Mouse (Mus musculus): Measurements from ENCODE around the gene Pard3b. TPM values are rescaled to one million over a fixed set of nuclear protein-coding genes. Genes with fewer than 3 reads are reported as not detected.
A peak's percentile ranks its signal among the peaks of the same experiment; 100 is the strongest.

Pard3b gene
- polyA plus RNA-seq (2015; fragmentation: Nextera tagmentation; extraction: Ambion mirVana) = 8.5 and 11.4 TPM in 2 replicates

- peaks cover 14% of the 10 kb centered on the region for H3K4me1 ChIP-seq (replicated peaks)
- H3K27ac ChIP-seq = 0 out of 2 replicates have a peak within 1 kb of the TSS, but pooled peaks have one; percentile 44
- no peaks in the 10 kb centered on the region for H3K36me3 ChIP-seq
- ATAC-seq (ENCODE audit: low FRiP score) = peak; percentile 91
- H3K4me2 ChIP-seq = peak within 1 kb of the TSS; percentile 98
- peak within 1 kb of the TSS; percentile 84 for H3K4me3 ChIP-seq
- WGBS = 1% methylated on average over 59 of the region's 60 CpGs
- H3K9ac ChIP-seq = peak within 1 kb of the TSS; percentile 83
- peaks cover 19% of the 10 kb centered on the region for H3K27me3 ChIP-seq
- H3K9me3 ChIP-seq = no peaks in the 10 kb centered on the region
Observed at GRCm38 (mm10) chr1:61638347-61639111, at the start of gene Pard3b. Pard3b (plus strand) TSS chr1:61638824.

GRCm38 (mm10) chr1:61616176-61616575 lies 22.4 kb upstream of the Pard3b start:
- Histone ChIP-seq H3K4me3 (no peak overlapping the region), H3K9me3 (no peaks in the 10 kb centered on the region), H3K27ac (no peak overlapping the region), H3K4me2 (no peak overlapping the region), H3K36me3 (no peaks in the 10 kb centered on the region), H3K4me1 (replicated peaks) (peaks cover 3% of the 10 kb centered on the region; the same call in 1 of the 2 replicates), H3K27me3 (no peaks in the 10 kb centered on the region), H3K9ac (no peak overlapping the region)
- ATAC-seq (ENCODE audit: low FRiP score) = no peak

GRCm38 (mm10) chr1:61620651-61621050 lies 18.0 kb upstream of the Pard3b start:
- WGBS = 66% methylated on average over 1 of the region's 1 CpGs
- no peaks in the 10 kb centered on the region for H3K9me3 ChIP-seq
- H3K4me3 ChIP-seq = no peak overlapping the region
- H3K27me3 ChIP-seq = no peaks in the 10 kb centered on the region
- no peak overlapping the region for H3K9ac ChIP-seq
- H3K4me2 ChIP-seq = no peak overlapping the region
- no peaks in the 10 kb centered on the region for H3K36me3 ChIP-seq
- peaks cover 3% of the 10 kb centered on the region; the same call in 1 of the 2 replicates for H3K4me1 ChIP-seq (replicated peaks)
- no peak for ATAC-seq (ENCODE audit: low FRiP score)
- H3K27ac ChIP-seq = no peak overlapping the region

GRCm38 (mm10) chr1:61629857-61630256 lies 8.8 kb upstream of the Pard3b start:
- no peaks in the 10 kb centered on the region for H3K27me3 ChIP-seq
- H3K4me2 ChIP-seq = no peak overlapping the region
- no peak overlapping the region for H3K27ac ChIP-seq
- no peaks in the 10 kb centered on the region for H3K36me3 ChIP-seq
- no peak overlapping the region for H3K9ac ChIP-seq
- WGBS = 81% methylated on average over 2 of the region's 2 CpGs
- H3K4me3 ChIP-seq = no peak overlapping the region
- no peak for ATAC-seq (ENCODE audit: low FRiP score)
- H3K4me1 ChIP-seq (replicated peaks) = no peaks in the 10 kb centered on the region
- H3K9me3 ChIP-seq = no peaks in the 10 kb centered on the region

- peak overlapping the region; percentile 84 for H3K4me3 ChIP-seq
- H3K36me3 ChIP-seq = no peaks in the 10 kb centered on the region
- H3K9ac ChIP-seq = peak overlapping the region; percentile 83
- 3% methylated on average over 40 of the region's 40 CpGs for WGBS
- no peaks in the 10 kb centered on the region for H3K9me3 ChIP-seq
- ATAC-seq (ENCODE audit: low FRiP score) = peak; percentile 75
- peaks cover 14% of the 10 kb centered on the region for H3K4me1 ChIP-seq (replicated peaks)
- peaks cover 19% of the 10 kb centered on the region for H3K27me3 ChIP-seq
- H3K4me2 ChIP-seq = peak overlapping the region; percentile 98
- H3K27ac ChIP-seq = 0 out of 2 replicates have a peak overlapping the region, but pooled peaks have one; percentile 44
Observed at GRCm38 (mm10) chr1:61639114-61640093, 780 bp downstream of the Pard3b start.

- Histone ChIP-seq H3K27ac (no peak overlapping the region), H3K36me3 (no peaks in the 10 kb centered on the region), H3K27me3 (peaks cover 19% of the 10 kb centered on the region), H3K9me3 (no peaks in the 10 kb centered on the region), H3K4me2 (no peak overlapping the region), H3K4me1 (replicated peaks) (peaks cover 14% of the 10 kb centered on the region), H3K4me3 (no peak overlapping the region), H3K9ac (no peak overlapping the region)
- WGBS = 79% methylated on average over 4 of the region's 4 CpGs
- no peak for ATAC-seq (ENCODE audit: low FRiP score)
Observed at GRCm38 (mm10) chr1:61641880-61642279, 3.3 kb downstream of the Pard3b start.

- Histone ChIP-seq H3K9me3 (no peaks in the 10 kb centered on the region), H3K36me3 (no peaks in the 10 kb centered on the region), H3K4me2 (no peak overlapping the region), H3K27me3 (no peaks in the 10 kb centered on the region), H3K9ac (no peak overlapping the region), H3K4me1 (replicated peaks) (peaks cover 3% of the 10 kb centered on the region; the same call in 1 of the 2 replicates), H3K27ac (no peak overlapping the region), H3K4me3 (no peak overlapping the region)
- ATAC-seq (ENCODE audit: low FRiP score) = no peak
- 79% methylated on average over 3 of the region's 3 CpGs for WGBS
Observed at GRCm38 (mm10) chr1:61645062-61645461, 6.4 kb downstream of the Pard3b start.

GRCm38 (mm10) chr1:61649964-61650363 lies 11.3 kb downstream of the Pard3b start:
- Histone ChIP-seq H3K9ac (no peak overlapping the region), H3K4me2 (no peak overlapping the region), H3K27ac (no peak overlapping the region), H3K36me3 (no peaks in the 10 kb centered on the region), H3K27me3 (no peaks in the 10 kb centered on the region), H3K9me3 (no peaks in the 10 kb centered on the region), H3K4me3 (no peak overlapping the region), H3K4me1 (replicated peaks) (peaks cover 3% of the 10 kb centered on the region; the same call in 1 of the 2 replicates)
- no peak for ATAC-seq (ENCODE audit: low FRiP score)

- no peak overlapping the region for H3K9ac ChIP-seq
- H3K36me3 ChIP-seq = no peaks in the 10 kb centered on the region
- H3K4me1 ChIP-seq (replicated peaks) = peaks cover 3% of the 10 kb centered on the region; the same call in 1 of the 2 replicates
- whole genome bisulfite sequencing = 71% methylated on average over 1 of the region's 1 CpGs
- H3K4me2 ChIP-seq = no peak overlapping the region
- no peaks in the 10 kb centered on the region for H3K27me3 ChIP-seq
- ATAC-seq (ENCODE audit: low FRiP score) = no peak
- H3K27ac ChIP-seq = no peak overlapping the region
- H3K4me3 ChIP-seq = no peak overlapping the region
- H3K9me3 ChIP-seq = no peaks in the 10 kb centered on the region
Observed at GRCm38 (mm10) chr1:61651454-61652271, 13.0 kb downstream of the Pard3b start.

- Histone ChIP-seq H3K27me3 (no peaks in the 10 kb centered on the region), H3K4me3 (no peak overlapping the region), H3K9me3 (no peaks in the 10 kb centered on the region), H3K4me2 (no peak overlapping the region), H3K36me3 (no peaks in the 10 kb centered on the region), H3K4me1 (replicated peaks) (no peaks in the 10 kb centered on the region), H3K27ac (no peak overlapping the region), H3K9ac (no peak overlapping the region)
- WGBS = 98% methylated on average over 3 of the region's 3 CpGs
- no peak for ATAC-seq (ENCODE audit: low FRiP score)
Observed at GRCm38 (mm10) chr1:61657760-61658159, 19.1 kb downstream of the Pard3b start.

GRCm38 (mm10) chr1:61659931-61660330 lies 21.3 kb downstream of the Pard3b start:
- no peaks in the 10 kb centered on the region for H3K36me3 ChIP-seq
- no peak overlapping the region for H3K9ac ChIP-seq
- no peak overlapping the region for H3K4me2 ChIP-seq
- no peaks in the 10 kb centered on the region for H3K4me1 ChIP-seq (replicated peaks)
- H3K27ac ChIP-seq = no peak overlapping the region
- no peak overlapping the region for H3K4me3 ChIP-seq
- 80% methylated on average over 3 of the region's 3 CpGs for WGBS
- ATAC-seq (ENCODE audit: low FRiP score) = no peak
- no peaks in the 10 kb centered on the region for H3K27me3 ChIP-seq
- H3K9me3 ChIP-seq = no peaks in the 10 kb centered on the region

Measured in hindbrain, embryonic 13.5 days (tissue).